Mouse (Mus musculus) megakaryocyte, embryonic 14.5 days (primary cell): ENCODE measurements at regions not wholly inside any gene's neighbourhood (a gene's known extent, or its start where the extent isn't known, plus 50 kb on each side); places are given as distances from the start of the nearest gene placed in this dataset.
A peak's percentile ranks its signal among the peaks of the same experiment; 100 is the strongest.

ENCODE experiments used
- H3K27me3 ChIP-seq: replicated peaks from 2 replicates; pipeline ENCODE3; 2012; ENCODE audit warnings: inconsistent platforms
- H3K36me3 ChIP-seq: replicated peaks from 2 replicates; pipeline ENCODE3; 2012; ENCODE audit warnings: low read length, inconsistent platforms, mixed read lengths
- H3K4me1 ChIP-seq: 2 replicates; pipeline ENCODE4 v1.6.1; 2012; ENCODE audit warnings: inconsistent platforms
- H3K4me3 ChIP-seq: replicated peaks from 2 replicates; pipeline ENCODE3; 2012; ENCODE audit warnings: moderate library complexity, mild to moderate bottlenecking, inconsistent platforms
- H3K9me3 ChIP-seq: 2 replicates; pipeline ENCODE4 v1.6.1; 2012; ENCODE audit warnings: inconsistent platforms
- FLI1 ChIP-seq: IDR thresholded peaks from 2 replicates; pipeline ENCODE4 v1.6.1; 2012; ENCODE audit warnings: low read length, inconsistent platforms, mixed read lengths
- GATA1 ChIP-seq: IDR thresholded peaks from 3 replicates; pipeline ENCODE4 v1.6.1; 2012; ENCODE audit warnings: mixed read lengths, low read length, inconsistent platforms, borderline replicate concordance

DNA sequence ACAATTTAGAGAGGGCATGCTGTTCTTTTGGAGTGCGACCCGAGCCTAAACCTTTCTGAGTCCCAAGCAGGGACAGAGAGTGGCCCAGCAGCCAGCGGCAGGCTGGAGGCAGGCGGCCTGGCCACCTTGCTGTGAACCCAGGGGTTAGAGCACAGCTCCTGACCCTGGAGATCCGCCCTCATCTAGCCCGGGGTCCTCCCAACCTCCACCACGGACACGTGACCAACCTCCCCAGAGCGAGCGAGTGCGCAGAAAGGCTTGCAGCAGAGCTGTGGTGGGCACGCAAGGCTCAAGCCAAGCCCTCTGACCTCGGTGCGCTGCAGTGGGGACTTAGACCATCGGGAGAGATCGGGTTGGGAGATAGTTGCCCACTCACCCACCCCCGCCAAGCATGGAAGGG, 106.9 kb downstream of the Zfp788 start:
- no peaks in the 10 kb centered on the region for H3K27me3 ChIP-seq
- peak overlapping the region; percentile 42 for H3K4me3 ChIP-seq
- TF ChIP-seq FLI1: no peak
- no peak for TF ChIP-seq GATA1
- H3K4me1 ChIP-seq: no peaks in the 10 kb centered on the region
- H3K9me3 ChIP-seq: peaks cover 7% of the 10 kb centered on the region
- no peaks in the 10 kb centered on the region for H3K36me3 ChIP-seq
